Mouse (Mus musculus) limb, embryonic 11.5 days (tissue): ENCODE data around the gene Ltb4r2. TPM values are rescaled to one million over a fixed set of nuclear protein-coding genes. Genes with fewer than 3 reads are reported as not detected.
A peak's percentile ranks its signal among the peaks of the same experiment; 100 is the strongest.

Source experiments
- ATAC-seq: fragments of 200-750 bp; cut with Nextera tagmentation; 2 replicates; pipeline ENCODE4 v1.8.0; 2017; ENCODE audit warnings: low read depth; ENCODE audit not compliant: insufficient number of reproducible peaks, low FRiP score, low TSS enrichment
- DNase-seq: peaks from one replicate; pipeline ENCODE4 v3.0.0-alpha.2; 2015; ENCODE audit warnings: low spot score
- H3K27ac ChIP-seq: fragments of 300-500 bp; sonication (generic); replicated peaks from 2 replicates; pipeline ENCODE4 v1.5.1; 2014; ENCODE audit warnings: low read depth, mild to moderate bottlenecking, low read length
- H3K27me3 ChIP-seq: fragments of 300-500 bp; sonication (generic); 2 replicates; pipeline ENCODE4 v1.6.1; 2014; ENCODE audit warnings: mild to moderate bottlenecking, low read length, mixed read lengths; ENCODE audit not compliant: control insufficient read depth, insufficient read depth
- H3K36me3 ChIP-seq: fragments of 300-500 bp; sonication (generic); 2 replicates; pipeline ENCODE4 v1.6.1; 2014; ENCODE audit warnings: mild to moderate bottlenecking, low read length, moderate library complexity, mixed read lengths; ENCODE audit not compliant: control insufficient read depth, insufficient read depth
- H3K4me1 ChIP-seq: fragments of 300-500 bp; sonication (generic); 2 replicates; pipeline ENCODE4 v1.6.1; 2014; ENCODE audit warnings: low read length, mixed read lengths; ENCODE audit not compliant: control insufficient read depth, insufficient read depth
- H3K4me2 ChIP-seq: fragments of 300-500 bp; sonication (generic); 2 replicates; pipeline ENCODE4 v1.6.1; 2014; ENCODE audit warnings: low read depth, mild to moderate bottlenecking, moderate library complexity; ENCODE audit not compliant: severe bottlenecking
- H3K4me3 ChIP-seq: fragments of 300-500 bp; sonication (generic); 2 replicates; pipeline ENCODE4 v1.5.1; 2014; ENCODE audit warnings: low read depth, low read length
- H3K9ac ChIP-seq: fragments of 300-500 bp; sonication (generic); 2 replicates; pipeline ENCODE4 v1.6.1; 2014; ENCODE audit warnings: mild to moderate bottlenecking, low read length
- H3K9me3 ChIP-seq: fragments of 300-500 bp; sonication (generic); 2 replicates; pipeline ENCODE4 v1.6.1; 2016; ENCODE audit warnings: low read length; ENCODE audit not compliant: control insufficient read depth
- WGBS: fragments of 180-500 bp; shearing (Covaris S2); extraction: QIAGEN DNeasy Blood & Tissue Kit; methylation state at CpG from one replicate; pipeline ENCODE4 v1.1.7; 2014; 5-methylcytosine and 5-hydroxymethylcytosine counted together
- polyA plus RNA-seq: library from polyadenylated mRNA; unstranded; fragments of >200 nt; fragmentation: Nextera tagmentation; extraction: Ambion mirVana; gene quantifications from 2 replicates; pipeline ENCODE4 v1.2.1, GENCODE M21; 2014

Gene Ltb4r2
- polyA plus RNA-seq, 1 experiment from 2014 or later = 0.39 TPM

GRCm38 (mm10) chr14:55763166-55763565 is 1.9 kb downstream of the Ltb4r2 start:
- H3K4me2 ChIP-seq = no peak overlapping the region
- H3K36me3 ChIP-seq = no peaks in the 10 kb centered on the region
- peaks cover 24% of the 10 kb centered on the region for H3K27me3 ChIP-seq
- H3K4me1 ChIP-seq = peaks cover 7% of the 10 kb centered on the region; the same call in 1 of the 2 replicates
- ATAC-seq = no peak
- no peak overlapping the region for H3K4me3 ChIP-seq
- 71% methylated on average over 7 of the region's 7 CpGs for WGBS
- no peak overlapping the region for H3K27ac ChIP-seq
- no peak overlapping the region; the same call in 1 of the 2 replicates for H3K9ac ChIP-seq
- no peak for DNase-seq
- H3K9me3 ChIP-seq = no peaks in the 10 kb centered on the region

DNA sequence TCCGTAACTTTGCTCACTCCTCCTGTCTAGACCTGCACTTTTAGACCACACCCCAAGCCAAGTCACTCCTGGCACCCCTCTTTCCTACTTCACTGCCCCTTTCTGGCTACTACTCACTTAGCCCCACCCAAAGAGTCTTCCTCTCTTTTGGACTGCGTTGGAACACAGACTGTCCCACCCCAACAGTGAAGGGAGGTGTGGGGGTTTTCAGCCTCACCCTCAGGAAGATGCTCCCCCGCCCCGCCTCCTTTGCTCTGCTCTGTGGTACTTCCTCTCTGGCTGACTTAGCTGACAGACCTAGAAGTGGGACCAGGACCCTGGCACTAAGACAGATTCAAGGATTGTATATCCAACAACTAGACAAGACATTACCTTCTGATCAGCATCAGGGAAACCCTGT is 4.5 kb downstream of the Ltb4r2 start, which contains the start of gene Ltb4r1:
Gene Ltb4r1 (plus strand): TSS at position 267 of the 400 bp plus-strand sequence.
- no peak for DNase-seq
- Histone ChIP-seq H3K27ac (no peak within 1 kb of the TSS), H3K4me2 (no peak within 1 kb of the TSS), H3K4me3 (no peak within 1 kb of the TSS), H3K9ac (no peak within 1 kb of the TSS), H3K27me3 (peaks cover 24% of the 10 kb centered on the region), H3K36me3 (no peaks in the 10 kb centered on the region), H3K4me1 (peaks cover 7% of the 10 kb centered on the region; the same call in 1 of the 2 replicates), H3K9me3 (no peaks in the 10 kb centered on the region)
- no peak for ATAC-seq
- WGBS = 78% methylated on average over 4 of the region's 4 CpGs

DNA sequence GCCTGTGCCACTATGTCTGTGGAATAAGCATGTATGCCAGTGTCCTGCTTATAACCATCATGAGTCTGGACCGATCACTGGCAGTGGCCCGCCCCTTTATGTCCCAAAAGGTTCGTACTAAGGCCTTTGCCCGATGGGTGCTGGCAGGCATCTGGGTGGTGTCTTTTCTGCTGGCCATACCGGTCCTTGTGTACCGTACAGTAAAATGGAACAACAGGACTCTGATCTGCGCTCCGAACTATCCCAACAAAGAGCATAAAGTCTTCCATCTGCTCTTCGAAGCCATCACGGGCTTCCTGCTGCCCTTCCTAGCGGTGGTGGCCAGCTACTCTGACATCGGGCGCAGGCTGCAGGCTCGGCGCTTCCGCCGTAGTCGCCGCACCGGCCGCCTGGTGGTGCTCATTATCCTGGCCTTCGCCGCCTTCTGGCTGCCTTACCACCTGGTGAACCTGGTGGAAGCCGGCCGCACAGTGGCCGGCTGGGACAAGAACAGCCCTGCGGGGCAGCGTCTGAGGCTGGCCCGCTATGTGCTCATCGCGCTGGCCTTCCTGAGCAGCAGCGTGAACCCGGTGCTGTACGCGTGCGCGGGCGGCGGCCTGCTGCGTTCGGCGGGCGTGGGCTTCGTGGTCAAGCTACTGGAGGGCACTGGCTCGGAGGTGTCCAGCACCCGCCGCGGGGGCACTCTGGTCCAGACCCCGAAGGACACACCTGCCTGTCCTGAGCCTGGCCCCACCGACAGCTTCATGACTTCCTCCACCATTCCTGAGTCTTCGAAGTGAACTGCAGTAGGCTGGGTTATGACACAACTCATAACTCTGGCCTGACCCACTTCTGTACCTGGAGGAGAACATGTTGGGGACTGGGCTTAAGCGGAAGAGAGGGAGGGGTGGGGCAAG is 6.5 kb downstream of the Ltb4r2 start:
- H3K27me3 ChIP-seq = peaks cover 12% of the 10 kb centered on the region
- ATAC-seq = peak; percentile 57; the same call in 1 of the 2 replicates
- 12% methylated on average over 52 of the region's 52 CpGs for WGBS
- no peaks in the 10 kb centered on the region for H3K36me3 ChIP-seq
- peak overlapping the region; percentile 26 for H3K4me3 ChIP-seq
- H3K9me3 ChIP-seq = no peaks in the 10 kb centered on the region
- H3K4me1 ChIP-seq = 0 out of 2 replicates have a peak, but pooled peaks cover under 1% of the 10 kb centered on the region
- peak overlapping the region; percentile 84 for H3K4me2 ChIP-seq
- peak overlapping the region; percentile 61 for H3K9ac ChIP-seq
- peak; percentile 83 for DNase-seq
- no peak overlapping the region for H3K27ac ChIP-seq

GRCm38 (mm10) chr14:55768555-55768954 is 7.3 kb downstream of the Ltb4r2 start:
- no peaks in the 10 kb centered on the region for H3K4me1 ChIP-seq
- no peak overlapping the region for H3K27ac ChIP-seq
- ATAC-seq = no peak
- H3K4me3 ChIP-seq = no peak overlapping the region
- no peak for DNase-seq
- WGBS = 87% methylated on average over 6 of the region's 6 CpGs
- H3K9ac ChIP-seq = no peak overlapping the region
- no peaks in the 10 kb centered on the region for H3K36me3 ChIP-seq
- peaks cover 12% of the 10 kb centered on the region for H3K27me3 ChIP-seq
- H3K4me2 ChIP-seq = no peak overlapping the region
- no peaks in the 10 kb centered on the region for H3K9me3 ChIP-seq

DNA sequence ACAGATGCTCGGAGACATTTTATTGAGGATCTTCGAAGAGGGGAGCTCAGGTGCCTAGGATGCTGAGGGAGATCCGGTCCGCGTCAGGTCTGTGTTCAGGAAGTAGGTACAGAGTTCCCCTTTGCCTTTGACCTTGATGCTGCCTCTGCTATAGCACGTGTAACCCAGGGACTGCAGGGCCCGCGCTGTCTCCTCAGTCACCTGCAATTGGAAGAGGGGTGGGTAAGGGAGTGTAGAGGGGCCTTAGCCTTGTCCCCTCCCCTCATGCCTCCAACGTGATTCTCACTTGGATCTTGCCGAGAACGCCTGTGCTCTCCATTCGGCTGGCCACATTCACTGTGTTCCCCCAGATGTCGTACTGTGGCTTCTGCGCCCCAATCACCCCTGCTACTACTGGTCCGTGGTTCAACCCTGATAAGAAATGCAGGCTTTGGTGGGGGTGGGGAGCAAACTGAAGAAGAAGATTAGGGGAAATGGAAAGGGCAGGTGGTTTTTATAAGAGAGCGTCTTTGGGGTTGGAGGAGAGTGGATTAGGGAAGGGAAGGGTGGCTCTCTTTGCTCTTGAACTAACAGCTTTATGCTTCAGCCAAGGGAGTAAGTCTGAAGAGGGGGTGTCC is 8.0 kb downstream of the Ltb4r2 start:
- 74% methylated on average over 16 of the region's 16 CpGs for WGBS

GRCm38 (mm10) chr14:55776711-55777110 is 15.5 kb downstream of the Ltb4r2 start:
- ATAC-seq (no peak), DNase-seq (no peak)
- Histone ChIP-seq H3K4me1 (peaks cover 4% of the 10 kb centered on the region), H3K36me3 (no peaks in the 10 kb centered on the region), H3K9me3 (no peaks in the 10 kb centered on the region), H3K27me3 (no peaks in the 10 kb centered on the region), H3K27ac (no peak overlapping the region), H3K4me3 (no peak overlapping the region), H3K9ac (no peak overlapping the region), H3K4me2 (no peak overlapping the region)
- 80% methylated on average over 7 of the region's 7 CpGs for WGBS

More for the DNA sequence above, 8.0 kb downstream of the Ltb4r2 start:
- H3K4me3 ChIP-seq = no peak overlapping the region
- ATAC-seq = no peak
- H3K4me1 ChIP-seq = no peaks in the 10 kb centered on the region
- H3K9me3 ChIP-seq = no peaks in the 10 kb centered on the region
- H3K9ac ChIP-seq = no peak overlapping the region
- no peaks in the 10 kb centered on the region for H3K36me3 ChIP-seq
- no peak overlapping the region for H3K27ac ChIP-seq
- peaks cover 12% of the 10 kb centered on the region for H3K27me3 ChIP-seq
- H3K4me2 ChIP-seq = no peak overlapping the region
- DNase-seq = no peak

DNA sequence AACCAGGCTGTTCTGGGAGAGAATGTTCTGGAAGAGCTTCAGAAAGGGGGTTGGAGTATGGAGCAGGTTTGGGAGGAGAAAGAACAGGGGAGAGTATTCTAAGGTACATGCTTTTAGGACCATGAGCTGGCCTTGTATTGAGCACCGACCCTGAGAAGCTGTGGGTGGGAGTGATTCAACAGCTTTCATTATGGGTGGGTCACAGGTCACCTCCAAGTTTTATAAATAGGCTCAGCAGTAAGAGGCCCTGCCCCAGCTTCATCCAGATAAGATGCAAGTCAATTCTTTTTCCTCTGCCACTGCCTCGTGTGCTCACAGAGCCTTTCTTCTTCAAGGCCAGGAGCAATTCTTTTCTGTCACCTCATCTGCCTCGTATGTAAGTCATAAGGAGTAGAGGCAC is 15.9 kb downstream of the Ltb4r2 start:
- H3K9me3 ChIP-seq = no peaks in the 10 kb centered on the region
- peaks cover 9% of the 10 kb centered on the region for H3K4me1 ChIP-seq
- H3K4me2 ChIP-seq = no peak overlapping the region
- H3K36me3 ChIP-seq = no peaks in the 10 kb centered on the region
- no peak overlapping the region for H3K4me3 ChIP-seq
- DNase-seq (no peak), ATAC-seq (no peak)
- no peak overlapping the region for H3K9ac ChIP-seq
- no peak overlapping the region for H3K27ac ChIP-seq
- 48% methylated on average over 3 of the region's 3 CpGs for WGBS
- H3K27me3 ChIP-seq = no peaks in the 10 kb centered on the region

DNA sequence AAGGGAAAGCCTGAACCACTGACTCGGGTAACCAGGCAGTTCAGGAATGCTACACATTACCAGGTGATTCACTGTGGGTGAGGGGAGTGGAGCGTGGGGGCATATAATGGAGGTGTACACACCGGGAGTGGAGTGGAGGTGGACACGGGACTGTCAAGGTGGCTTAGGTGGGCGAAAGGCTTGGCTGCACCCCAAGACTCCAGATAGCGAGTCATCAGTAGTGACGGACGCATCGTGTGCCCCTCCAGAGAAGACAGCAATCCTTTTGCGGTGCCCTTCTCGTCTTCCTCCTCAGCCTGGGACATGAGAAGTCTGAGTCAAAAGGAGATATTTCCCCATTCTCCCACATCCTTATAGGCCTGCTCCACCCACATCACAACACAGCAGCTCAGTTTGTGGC is 16.6 kb downstream of the Ltb4r2 start:
- H3K27ac ChIP-seq = no peak overlapping the region

More for the DNA sequence above, 16.6 kb downstream of the Ltb4r2 start:
- Histone ChIP-seq H3K4me3 (no peak overlapping the region), H3K4me1 (peaks cover 15% of the 10 kb centered on the region), H3K27me3 (no peaks in the 10 kb centered on the region), H3K9ac (no peak overlapping the region), H3K9me3 (no peaks in the 10 kb centered on the region), H3K36me3 (no peaks in the 10 kb centered on the region), H3K4me2 (no peak overlapping the region)
- DNase-seq = no peak
- WGBS = 90% methylated on average over 11 of the region's 11 CpGs
- ATAC-seq = no peak
